Mouse (Mus musculus) ES-Bruce4 (cell line): ENCODE measurements around the gene Cyth3. TPM values are rescaled to one million over a fixed set of nuclear protein-coding genes. Genes with fewer than 3 reads are reported as not detected.

Source experiments
- H3K27ac ChIP-seq: 2 replicates; pipeline ENCODE4 v1.5.1; 2012; ENCODE audit warnings: low read length, inconsistent platforms; ENCODE audit not compliant: insufficient read depth
- H3K27me3 ChIP-seq: 2 replicates; pipeline ENCODE4 v1.6.1; 2012; ENCODE audit warnings: mild to moderate bottlenecking, low read length, inconsistent platforms; ENCODE audit not compliant: control insufficient read depth, poor library complexity, insufficient read depth, severe bottlenecking
- H3K36me3 ChIP-seq: 2 replicates; pipeline ENCODE4 v1.6.1; 2012; ENCODE audit warnings: inconsistent platforms, mild to moderate bottlenecking, low read length, moderate library complexity; ENCODE audit not compliant: control insufficient read depth, poor library complexity, insufficient read depth, severe bottlenecking
- H3K4me1 ChIP-seq: one replicate; pipeline ENCODE4 v1.8.1; 2011; ENCODE audit warnings: low read length; ENCODE audit not compliant: control insufficient read depth, insufficient read depth
- H3K4me3 ChIP-seq: 2 replicates; pipeline ENCODE4 v1.5.1; 2011; ENCODE audit warnings: low read depth, mild to moderate bottlenecking, low read length
- H3K9ac ChIP-seq: 2 replicates; pipeline ENCODE4 v1.6.1; 2012; ENCODE audit warnings: low read depth, mild to moderate bottlenecking, inconsistent platforms; ENCODE audit not compliant: poor library complexity, severe bottlenecking
- H3K9me3 ChIP-seq: replicated peaks from 2 replicates; pipeline ENCODE4 v1.6.1; 2012; ENCODE audit warnings: mild to moderate bottlenecking, low read length, inconsistent platforms; ENCODE audit not compliant: control insufficient read depth, poor library complexity, insufficient read depth, severe bottlenecking
- CTCF ChIP-seq: IDR thresholded peaks from one replicate; pipeline ENCODE4 v1.8.1; 2011; ENCODE audit warnings: low read depth, low read length
- EP300 ChIP-seq: IDR thresholded peaks from 2 replicates; pipeline ENCODE4 v1.6.1; 2011; ENCODE audit warnings: low read depth, low read length; ENCODE audit not compliant: insufficient read depth
- POLR2A ChIP-seq: IDR thresholded peaks from one replicate; pipeline ENCODE4 v1.8.1; 2011; ENCODE audit warnings: low read length; ENCODE audit not compliant: insufficient read depth
- polyA plus RNA-seq: library from polyadenylated mRNA; stranded (reverse); fragments of >200 nt; gene quantifications from 2 replicates; pipeline ENCODE4 v1.2.4, GENCODE M21; 2011; ENCODE audit warnings: low read depth; ENCODE audit not compliant: missing spikeins, insufficient read depth, insufficient read length

Cyth3 gene
- polyA plus RNA-seq, 1 experiment, result 15.5 TPM

DNA sequence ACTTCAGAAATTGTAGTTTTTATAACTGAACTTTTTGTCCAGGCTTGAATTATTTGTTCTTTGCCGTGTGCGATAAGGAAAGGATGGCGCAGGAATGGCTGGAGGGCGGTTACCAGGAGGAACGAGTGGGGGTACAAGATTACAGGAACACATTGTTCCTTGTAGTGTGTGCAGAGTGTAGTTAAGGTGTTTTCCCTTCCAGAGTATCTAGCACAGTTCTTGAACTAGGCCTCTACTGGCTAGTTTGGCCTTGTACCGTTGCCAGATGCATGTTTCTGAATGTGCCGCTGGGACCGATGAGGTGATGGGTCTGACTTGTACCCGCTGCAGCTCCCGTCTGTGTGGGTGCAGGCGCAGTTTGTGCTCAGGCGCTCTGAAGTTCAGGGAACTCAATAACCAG, 3.2 kb downstream of the Cyth3 start:
- TF ChIP-seq POLR2A (no peak), CTCF (no peak), EP300 (no peak)
- H3K9me3 ChIP-seq, result no peaks in the 10 kb centered on the region
- no peak overlapping the region for H3K27ac ChIP-seq
- H3K4me1 ChIP-seq, result peaks cover 1% of the 10 kb centered on the region
- H3K27me3 ChIP-seq, result no peaks in the 10 kb centered on the region
- H3K9ac ChIP-seq, result no peak overlapping the region
- H3K36me3 ChIP-seq, result no peaks in the 10 kb centered on the region
- no peak overlapping the region for H3K4me3 ChIP-seq

- Histone ChIP-seq H3K36me3 (no peaks in the 10 kb centered on the region), H3K27me3 (no peaks in the 10 kb centered on the region), H3K4me1 (peaks cover 1% of the 10 kb centered on the region), H3K27ac (no peak overlapping the region), H3K9ac (no peak overlapping the region), H3K9me3 (no peaks in the 10 kb centered on the region), H3K4me3 (0 out of 2 replicates have a peak overlapping the region, but pooled peaks have one; percentile 7)
- TF ChIP-seq EP300 (no peak), CTCF (no peak), POLR2A (no peak)
Observed at GRCm38 (mm10) chr5:143625940-143626588, 3.8 kb downstream of the Cyth3 start.

GRCm38 (mm10) chr5:143627507-143627906, 5.3 kb downstream of the Cyth3 start:
- Histone ChIP-seq H3K27me3 (no peaks in the 10 kb centered on the region), H3K9ac (no peak overlapping the region), H3K4me3 (no peak overlapping the region), H3K9me3 (no peaks in the 10 kb centered on the region), H3K4me1 (peaks cover 1% of the 10 kb centered on the region), H3K27ac (no peak overlapping the region), H3K36me3 (no peaks in the 10 kb centered on the region)
- TF ChIP-seq EP300, result no peak
- TF ChIP-seq POLR2A, result no peak
- no peak for TF ChIP-seq CTCF

DNA sequence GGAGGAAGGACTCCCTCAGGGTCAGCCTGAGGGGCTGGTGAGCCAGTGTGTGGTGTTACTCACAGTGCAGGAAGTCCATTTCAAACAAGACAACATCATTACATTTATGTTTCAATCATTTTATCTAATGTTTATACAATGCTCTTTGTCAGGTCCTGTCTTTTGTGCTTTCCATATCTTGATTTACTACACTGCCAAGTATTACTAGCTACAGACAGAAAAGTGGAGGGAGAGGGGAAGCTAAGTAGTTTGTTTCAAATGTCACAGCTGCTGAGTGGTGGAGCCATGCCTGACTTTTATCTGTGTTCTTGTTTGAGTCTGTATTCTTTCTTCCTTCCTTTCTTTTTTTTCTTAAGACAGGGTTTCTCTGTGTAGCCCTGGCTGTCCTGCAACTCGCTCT, 5.7 kb downstream of the Cyth3 start:
- Histone ChIP-seq H3K27ac (no peak overlapping the region), H3K27me3 (no peaks in the 10 kb centered on the region), H3K4me1 (peaks cover 1% of the 10 kb centered on the region), H3K4me3 (no peak overlapping the region), H3K36me3 (no peaks in the 10 kb centered on the region), H3K9me3 (no peaks in the 10 kb centered on the region), H3K9ac (no peak overlapping the region)
- no peak for TF ChIP-seq EP300

DNA sequence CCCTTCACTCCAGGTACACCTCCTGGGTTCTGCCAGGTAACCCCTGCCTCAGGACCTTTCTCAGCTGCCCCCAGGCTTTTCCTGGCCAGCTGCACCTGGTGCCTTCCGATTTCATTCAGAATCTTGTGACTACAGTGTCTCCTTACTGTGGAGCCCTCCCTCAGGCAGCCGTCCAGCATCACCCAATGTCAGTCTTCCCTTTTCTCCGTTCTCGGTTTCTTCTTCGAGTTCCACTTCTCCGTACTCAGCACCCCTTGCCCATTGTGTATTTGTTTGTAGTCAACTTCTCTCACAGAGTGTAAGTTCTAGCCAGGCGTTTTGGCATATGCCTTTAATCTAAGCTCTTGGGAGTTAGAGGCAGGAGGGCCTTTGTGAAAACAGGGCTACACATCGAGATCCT, 7.4 kb downstream of the Cyth3 start:
- peaks cover 1% of the 10 kb centered on the region for H3K4me1 ChIP-seq
- H3K4me3 ChIP-seq, result no peak overlapping the region
- H3K9me3 ChIP-seq, result no peaks in the 10 kb centered on the region
- no peak overlapping the region for H3K9ac ChIP-seq
- H3K27me3 ChIP-seq, result no peaks in the 10 kb centered on the region
- H3K36me3 ChIP-seq, result no peaks in the 10 kb centered on the region
- TF ChIP-seq CTCF (no peak), POLR2A (no peak), EP300 (no peak)
- no peak overlapping the region for H3K27ac ChIP-seq

- Histone ChIP-seq H3K9me3 (no peaks in the 10 kb centered on the region), H3K9ac (no peak overlapping the region), H3K27ac (no peak overlapping the region), H3K36me3 (no peaks in the 10 kb centered on the region), H3K27me3 (no peaks in the 10 kb centered on the region), H3K4me3 (no peak overlapping the region), H3K4me1 (peaks cover 1% of the 10 kb centered on the region)
- peak; percentile 52 for TF ChIP-seq CTCF
- TF ChIP-seq POLR2A, result no peak
Observed at GRCm38 (mm10) chr5:143630214-143630613, 8.0 kb downstream of the Cyth3 start.
